Mouse (Mus musculus) midbrain, embryonic 14.5 days (tissue): ENCODE data around the gene Gm3164. TPM values are rescaled to one million over a fixed set of nuclear protein-coding genes. Genes with fewer than 3 reads are reported as not detected.
A peak's percentile ranks its signal among the peaks of the same experiment; 100 is the strongest.
"Not testable (repeated sequence)": the region's sequence is repeated elsewhere in the genome, so short reads cannot be mapped to it uniquely, and the experiment has no call there.

Experiments used
- ATAC-seq: fragments of 200-750 bp; cut with Nextera tagmentation; 2 replicates; pipeline ENCODE4 v1.8.0; 2017; ENCODE audit warnings: moderate number of reproducible peaks, moderate library complexity; ENCODE audit not compliant: low FRiP score, low TSS enrichment
- DNase-seq: peaks from one replicate; pipeline ENCODE4 v3.0.0-alpha.2; 2015
- H3K27ac ChIP-seq: fragments of 300-500 bp; sonication (generic); replicated peaks from 2 replicates; pipeline ENCODE4 v1.5.1; 2014; ENCODE audit warnings: mild to moderate bottlenecking, low read depth, low read length, moderate library complexity
- H3K27me3 ChIP-seq: fragments of 300-500 bp; sonication (generic); 2 replicates; pipeline ENCODE4 v1.6.1; 2014; ENCODE audit warnings: low read length, control low read depth, mixed read lengths; ENCODE audit not compliant: control insufficient read depth, insufficient read depth
- H3K36me3 ChIP-seq: fragments of 300-500 bp; sonication (generic); 2 replicates; pipeline ENCODE4 v1.6.1; 2014; ENCODE audit warnings: low read length, control low read depth; ENCODE audit not compliant: control insufficient read depth, insufficient read depth
- H3K4me1 ChIP-seq: fragments of 300-500 bp; sonication (generic); 2 replicates; pipeline ENCODE4 v1.6.1; 2014; ENCODE audit warnings: mild to moderate bottlenecking, antibody characterized with exemption, low read length, control low read depth; ENCODE audit not compliant: control insufficient read depth, insufficient read depth
- H3K4me2 ChIP-seq: fragments of 300-500 bp; sonication (generic); 2 replicates; pipeline ENCODE4 v1.6.1; 2014; ENCODE audit warnings: mild to moderate bottlenecking, low read length, moderate library complexity
- H3K4me3 ChIP-seq: fragments of 300-500 bp; sonication (generic); replicated peaks from 2 replicates; pipeline ENCODE4 v1.5.1; 2014; ENCODE audit warnings: low read depth, low read length
- H3K9ac ChIP-seq: fragments of 300-500 bp; sonication (generic); replicated peaks from 2 replicates; pipeline ENCODE4 v1.6.1; 2014; ENCODE audit warnings: mild to moderate bottlenecking, low read length, moderate library complexity
- H3K9me3 ChIP-seq: fragments of 300-500 bp; sonication (generic); 2 replicates; pipeline ENCODE4 v1.6.1; 2016; ENCODE audit warnings: low read length, control low read depth, mixed read lengths; ENCODE audit not compliant: control insufficient read depth
- WGBS: fragments of 180-500 bp; shearing (Covaris S2); extraction: QIAGEN DNeasy Blood & Tissue Kit; methylation state at CpG from one replicate; pipeline ENCODE4 v1.1.7; 2014; 5-methylcytosine and 5-hydroxymethylcytosine counted together
- polyA plus RNA-seq: library from polyadenylated mRNA; unstranded; fragments of >200 nt; fragmentation: Nextera tagmentation; extraction: Ambion mirVana; gene quantifications from 2 replicates; pipeline ENCODE4 v1.2.1, GENCODE M21; 2014

The Gm3164 gene
- 6.2 and 8.7 TPM in 2 replicates for polyA plus RNA-seq

DNA sequence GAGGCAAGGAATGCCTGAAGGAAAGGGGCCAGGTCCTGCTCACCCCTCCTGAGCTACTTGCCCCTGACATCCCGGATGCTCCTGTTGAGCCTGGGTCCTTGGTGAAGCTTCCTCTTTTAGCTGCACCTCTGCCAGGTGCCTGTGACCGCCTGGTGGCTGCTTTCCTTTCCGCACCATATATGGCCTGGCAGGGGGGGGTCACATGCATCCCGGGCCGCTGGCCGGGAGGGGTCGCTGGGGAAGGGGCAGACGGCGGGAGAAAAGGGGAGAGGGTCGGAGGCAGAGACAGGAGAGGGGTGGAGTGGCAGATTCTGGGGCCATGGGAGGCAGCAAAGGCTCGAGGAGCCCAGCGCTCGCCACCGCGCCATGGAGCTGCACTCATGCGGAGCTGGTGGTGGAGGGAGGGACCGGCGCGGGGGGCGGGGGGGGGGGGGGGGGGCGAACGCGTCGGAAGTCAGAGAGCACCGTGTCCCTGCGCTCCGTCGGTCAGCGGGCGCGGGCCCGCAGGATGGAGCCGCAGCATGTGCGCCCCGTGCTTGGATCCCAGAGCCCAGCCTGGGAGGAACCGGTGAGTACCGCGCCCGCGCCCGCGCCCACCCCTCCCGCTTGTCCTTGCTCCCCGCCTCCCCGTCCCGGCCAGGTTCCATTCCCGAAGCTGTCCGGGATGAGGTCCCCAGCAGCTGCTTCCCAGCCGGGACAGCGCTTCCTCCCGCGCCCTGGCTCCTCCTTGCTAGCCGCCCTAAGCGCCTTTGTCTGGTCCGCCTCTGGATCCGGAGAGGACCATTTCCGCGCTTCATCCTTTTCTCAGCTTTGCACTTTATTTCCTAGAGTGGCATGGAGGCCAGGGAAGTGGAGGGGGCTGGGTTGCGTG, at the start of gene Gm3164:
TSS of gene Gm3164 (plus strand) at position 484 of the 871 bp plus-strand sequence.
- not testable (repeated sequence) for H3K4me1 ChIP-seq, H3K27ac ChIP-seq, ATAC-seq, H3K9me3 ChIP-seq, H3K36me3 ChIP-seq, H3K27me3 ChIP-seq
- peak within 1 kb of the TSS; percentile 55 for H3K9ac ChIP-seq
- DNase-seq: peak; percentile 48
- 1% methylated on average over 33 of the region's 59 CpGs for WGBS
- peak within 1 kb of the TSS; percentile 53 for H3K4me2 ChIP-seq
- peak within 1 kb of the TSS; percentile 41 for H3K4me3 ChIP-seq

- H3K4me2 ChIP-seq, H3K27ac ChIP-seq, H3K36me3 ChIP-seq, H3K4me1 ChIP-seq, DNase-seq, ATAC-seq, H3K4me3 ChIP-seq, H3K9ac ChIP-seq, H3K27me3 ChIP-seq, H3K9me3 ChIP-seq: not testable (repeated sequence)
- 82% methylated on average over 3 of the region's 3 CpGs for WGBS
Measured at GRCm38 (mm10) chr14:4368991-4369390, 46.3 kb upstream of the Gm3164 start.

GRCm38 (mm10) chr14:4369691-4370090, 45.6 kb upstream of the Gm3164 start:
- H3K4me2 ChIP-seq, H3K27ac ChIP-seq, H3K4me3 ChIP-seq, H3K9me3 ChIP-seq, H3K27me3 ChIP-seq, ATAC-seq, H3K9ac ChIP-seq, H3K4me1 ChIP-seq, H3K36me3 ChIP-seq, DNase-seq: not testable (repeated sequence)
- 79% methylated on average over 3 of the region's 3 CpGs for WGBS

DNA sequence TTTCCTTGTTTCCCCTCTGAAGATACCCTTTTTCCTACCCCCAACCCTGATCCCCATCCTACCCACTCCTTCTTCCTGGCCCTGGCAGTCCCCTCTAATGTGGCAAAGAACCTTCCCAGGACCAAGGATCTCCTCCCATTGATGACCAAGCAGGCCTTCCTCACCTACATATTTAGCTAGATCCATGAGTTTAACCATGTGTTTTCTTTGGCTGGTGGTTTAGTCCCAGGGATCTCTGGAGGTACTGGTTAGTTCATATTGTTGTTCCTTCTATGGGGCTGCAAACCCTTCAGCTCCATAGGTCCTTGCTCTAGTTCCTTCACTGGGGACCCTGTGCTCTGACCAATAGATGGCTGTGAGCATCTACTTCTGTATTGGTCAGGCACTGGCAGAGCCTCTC, 37.4 kb upstream of the Gm3164 start:
- ATAC-seq, H3K36me3 ChIP-seq: not testable (repeated sequence)

DNA sequence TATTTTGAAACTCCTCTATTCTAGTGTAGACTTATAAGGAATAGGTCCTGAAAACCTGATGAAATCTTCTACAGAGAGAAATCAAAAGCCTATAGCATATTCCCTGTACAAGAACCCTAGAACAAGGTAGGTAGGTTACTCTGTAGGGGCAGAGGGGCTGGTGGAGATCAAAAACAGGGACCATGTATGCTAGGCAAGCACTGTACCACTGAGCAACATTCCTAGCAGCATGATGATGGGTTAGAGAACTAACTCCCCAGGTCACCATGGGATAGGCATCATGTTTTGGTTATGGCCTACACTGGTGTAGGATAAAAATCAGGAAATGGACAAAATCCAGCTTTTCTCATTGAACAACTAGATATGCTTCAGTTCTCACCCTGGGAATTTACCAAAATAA, 29.6 kb upstream of the Gm3164 start:
- not testable (repeated sequence) for H3K4me2 ChIP-seq, H3K27ac ChIP-seq, H3K4me3 ChIP-seq, H3K36me3 ChIP-seq, H3K4me1 ChIP-seq, H3K27me3 ChIP-seq, H3K9me3 ChIP-seq, DNase-seq, H3K9ac ChIP-seq, ATAC-seq

More for the DNA sequence above, 37.4 kb upstream of the Gm3164 start:
- DNase-seq, H3K4me1 ChIP-seq, H3K27ac ChIP-seq, H3K4me3 ChIP-seq, H3K9me3 ChIP-seq, H3K4me2 ChIP-seq, H3K9ac ChIP-seq, H3K27me3 ChIP-seq: not testable (repeated sequence)

DNA sequence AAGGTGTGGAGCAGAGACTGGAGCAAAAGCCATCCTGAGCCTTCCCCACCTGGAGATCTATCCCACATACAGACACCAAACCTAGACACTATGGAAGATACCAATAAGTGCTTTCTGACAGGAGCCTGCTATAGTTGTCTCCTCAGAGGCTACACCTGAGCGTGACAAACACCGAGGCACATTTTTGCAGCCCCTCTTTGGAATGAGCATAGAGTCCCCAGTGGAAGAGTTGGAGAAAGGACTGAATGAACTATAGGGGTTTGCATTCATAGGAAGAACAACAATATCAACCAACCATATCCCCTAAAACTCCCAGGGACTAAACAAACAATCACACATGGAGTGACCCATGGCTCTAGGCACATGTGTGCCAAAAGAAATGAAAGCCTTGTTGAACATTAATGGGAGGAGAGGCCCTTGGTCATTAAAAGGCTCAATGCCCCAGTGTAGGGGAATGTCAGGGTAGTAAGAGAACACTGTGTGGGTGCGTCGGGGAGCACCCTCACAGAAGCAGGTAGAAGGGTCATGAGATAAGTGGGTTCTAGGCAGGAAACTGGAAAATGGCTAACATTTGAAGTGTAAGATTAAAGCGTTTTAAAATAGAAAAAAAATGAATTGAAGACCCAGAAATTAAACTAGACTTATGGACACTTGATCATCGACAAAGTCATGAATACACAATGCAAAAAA, 22.3 kb upstream of the Gm3164 start:
- not testable (repeated sequence) for H3K4me3 ChIP-seq, H3K9ac ChIP-seq, ATAC-seq, H3K27me3 ChIP-seq, DNase-seq, H3K4me2 ChIP-seq, H3K27ac ChIP-seq, H3K4me1 ChIP-seq, H3K36me3 ChIP-seq, H3K9me3 ChIP-seq
- WGBS: 95% methylated on average over 3 of the region's 6 CpGs

DNA sequence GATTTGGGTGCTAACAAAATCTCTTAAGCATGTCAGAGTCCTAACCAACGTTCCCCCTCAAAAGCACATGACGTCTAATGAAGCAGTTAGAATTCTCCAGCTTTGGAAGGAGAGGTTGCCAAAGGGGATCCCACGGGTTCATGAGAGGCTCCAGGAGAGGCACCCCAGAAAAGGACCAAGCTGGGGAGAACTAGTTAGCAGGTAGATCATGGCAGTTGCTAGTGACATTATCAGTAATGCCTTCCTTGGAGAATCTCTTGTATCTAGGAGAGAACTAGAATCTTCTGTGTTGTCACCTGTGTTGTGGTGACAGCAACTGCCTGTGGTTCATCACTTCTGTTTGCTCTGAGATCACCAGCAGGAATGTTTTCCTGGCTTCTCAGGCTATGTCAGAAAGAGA, 18.0 kb upstream of the Gm3164 start, which contains the start of gene Gm3159:
TSS of gene Gm3159 (plus strand) at position 301 of the 400 bp plus-strand sequence.
- not testable (repeated sequence) for H3K4me3 ChIP-seq, H3K4me2 ChIP-seq, DNase-seq, H3K9me3 ChIP-seq, H3K4me1 ChIP-seq, ATAC-seq, H3K27ac ChIP-seq, H3K36me3 ChIP-seq, H3K27me3 ChIP-seq, H3K9ac ChIP-seq
- 54% methylated on average over 1 of the region's 3 CpGs for WGBS

- not testable (repeated sequence) for DNase-seq, ATAC-seq, H3K36me3 ChIP-seq, H3K4me2 ChIP-seq, H3K4me1 ChIP-seq, H3K27me3 ChIP-seq, H3K9ac ChIP-seq, H3K4me3 ChIP-seq, H3K27ac ChIP-seq, H3K9me3 ChIP-seq
Measured at GRCm38 (mm10) chr14:4398624-4399023, 16.6 kb upstream of the Gm3164 start.
